Mouse (Mus musculus): ENCODE results near the gene Armc3.
"Not testable (repeated sequence)": the region's sequence is repeated elsewhere in the genome, so short reads cannot be mapped to it uniquely, and the experiment has no call there.

The Armc3 gene

GRCm38 (mm10) chr2:19274583-19274982 is 75.5 kb downstream of the Armc3 start:
- no peak for DNase-seq (ENCODE audit: low spot score)

GRCm38 (mm10) chr2:19275602-19276539 is 76.8 kb downstream of the Armc3 start:
- peak; percentile 80 for DNase-seq (ENCODE audit: low spot score)

- no peak for DNase-seq (ENCODE audit: low spot score)
Observed at GRCm38 (mm10) chr2:19280331-19280730, 81.2 kb downstream of the Armc3 start.

- DNase-seq (ENCODE audit: low spot score), result no peak
Observed at GRCm38 (mm10) chr2:19292366-19292765, 93.3 kb downstream of the Armc3 start.

- DNase-seq (ENCODE audit: low spot score), result no peak
Observed at GRCm38 (mm10) chr2:19300345-19301089, 101.4 kb downstream of the Armc3 start.

GRCm38 (mm10) chr2:19301251-19301650 is 102.1 kb downstream of the Armc3 start:
- no peak for DNase-seq (ENCODE audit: low spot score)

GRCm38 (mm10) chr2:19303087-19303486 is 104.0 kb downstream of the Armc3 start:
- DNase-seq (ENCODE audit: low spot score), result not testable (repeated sequence)

GRCm38 (mm10) chr2:19310498-19310897 is 111.4 kb downstream of the Armc3 start:
- no peak for DNase-seq (ENCODE audit: low spot score)

GRCm38 (mm10) chr2:19316056-19316455 is 117.0 kb downstream of the Armc3 start:
- DNase-seq (ENCODE audit: low spot score), result no peak

GRCm38 (mm10) chr2:19316691-19317090 is 117.6 kb downstream of the Armc3 start:
- no peak for DNase-seq (ENCODE audit: low spot score)

GRCm38 (mm10) chr2:19317151-19317812 is 118.2 kb downstream of the Armc3 start:
- not testable (repeated sequence) for DNase-seq (ENCODE audit: low spot score)

GRCm38 (mm10) chr2:19318499-19318898 is 119.4 kb downstream of the Armc3 start:
- no peak for DNase-seq (ENCODE audit: low spot score)

- DNase-seq (ENCODE audit: low spot score), result no peak
Observed at GRCm38 (mm10) chr2:19319284-19319683, 120.2 kb downstream of the Armc3 start.

- DNase-seq (ENCODE audit: low spot score), result no peak
Observed at GRCm38 (mm10) chr2:19322448-19322847, 123.3 kb downstream of the Armc3 start.

- DNase-seq (ENCODE audit: low spot score), result no peak
Observed at GRCm38 (mm10) chr2:19326376-19326775, 127.3 kb downstream of the Armc3 start.

GRCm38 (mm10) chr2:19327811-19328210 is 128.7 kb downstream of the Armc3 start:
- DNase-seq (ENCODE audit: low spot score), result no peak

- peak; percentile 35 for DNase-seq (ENCODE audit: low spot score)
Observed at GRCm38 (mm10) chr2:19343901-19344635, 145.0 kb downstream of the Armc3 start.

GRCm38 (mm10) chr2:19344636-19345413 is 145.7 kb downstream of the Armc3 start:
- peak; percentile 88 for DNase-seq (ENCODE audit: low spot score)

GRCm38 (mm10) chr2:19345414-19345964 is 146.4 kb downstream of the Armc3 start:
- no peak for DNase-seq (ENCODE audit: low spot score)

- DNase-seq (ENCODE audit: low spot score), result no peak
Observed at GRCm38 (mm10) chr2:19348454-19348853, 149.4 kb downstream of the Armc3 start.

GRCm38 (mm10) chr2:19350167-19350566 is 151.1 kb downstream of the Armc3 start:
- DNase-seq (ENCODE audit: low spot score), result no peak

Measured in urinary bladder, postnatal 14 days (tissue).